Mouse (Mus musculus) midbrain, postnatal 0 days (tissue): ENCODE results near the gene Ranbp3. TPM values are rescaled to one million over a fixed set of nuclear protein-coding genes. Genes with fewer than 3 reads are reported as not detected.

Experiments
- ATAC-seq: fragments of 200-750 bp; cut with Nextera tagmentation; 2 replicates; pipeline ENCODE4 v1.8.0; 2017; ENCODE audit warnings: moderate number of reproducible peaks, mild to moderate bottlenecking, moderate TSS enrichment, moderate library complexity; ENCODE audit not compliant: low FRiP score
- DNase-seq: peaks from one replicate; pipeline ENCODE4 v3.0.0-alpha.2; 2015; ENCODE audit warnings: low spot score
- H3K27ac ChIP-seq: fragments of 300-500 bp; sonication (generic); 2 replicates; pipeline ENCODE4 v1.5.1; 2014; ENCODE audit warnings: low read depth, mild to moderate bottlenecking, low read length, mixed read lengths
- H3K27me3 ChIP-seq: fragments of 300-500 bp; sonication (generic); 2 replicates; pipeline ENCODE4 v1.6.1; 2014; ENCODE audit warnings: low read length, control low read depth, mixed read lengths; ENCODE audit not compliant: insufficient read depth
- H3K36me3 ChIP-seq: fragments of 300-500 bp; sonication (generic); 2 replicates; pipeline ENCODE4 v1.6.1; 2014; ENCODE audit warnings: low read length, control low read depth, mixed read lengths; ENCODE audit not compliant: insufficient read depth
- H3K4me1 ChIP-seq: fragments of 300-500 bp; sonication (generic); 2 replicates; pipeline ENCODE4 v1.6.1; 2014; ENCODE audit warnings: mild to moderate bottlenecking, control low read depth, antibody characterized with exemption, low read length, mixed read lengths; ENCODE audit not compliant: insufficient read depth
- H3K4me2 ChIP-seq: fragments of 300-500 bp; sonication (generic); 2 replicates; pipeline ENCODE4 v1.6.1; 2014; ENCODE audit warnings: low read depth, mild to moderate bottlenecking, low read length, mixed read lengths; ENCODE audit not compliant: poor library complexity, severe bottlenecking
- H3K4me3 ChIP-seq: fragments of 300-500 bp; sonication (generic); 2 replicates; pipeline ENCODE4 v1.5.1; 2014; ENCODE audit warnings: low read depth, mild to moderate bottlenecking, low read length, moderate library complexity
- H3K9ac ChIP-seq: fragments of 300-500 bp; sonication (generic); replicated peaks from 2 replicates; pipeline ENCODE4 v1.6.1; 2014; ENCODE audit warnings: mild to moderate bottlenecking, low read length, moderate library complexity, mixed read lengths; ENCODE audit not compliant: poor library complexity, severe bottlenecking
- H3K9me3 ChIP-seq: fragments of 300-500 bp; sonication (generic); 2 replicates; pipeline ENCODE4 v1.6.1; 2016; ENCODE audit warnings: low read length, control low read depth
- CTCF ChIP-seq: IDR thresholded peaks from 2 replicates; pipeline ENCODE4 v1.5.1; 2016; ENCODE audit warnings: antibody characterized with exemption, mild to moderate bottlenecking
- WGBS: fragments of 180-500 bp; shearing (Covaris S2); extraction: QIAGEN DNeasy Blood & Tissue Kit; methylation state at CpG from one replicate; pipeline ENCODE4 v1.1.7; 2014; 5-methylcytosine and 5-hydroxymethylcytosine counted together
- polyA plus RNA-seq: library from polyadenylated mRNA; unstranded; fragments of >200 nt; fragmentation: Nextera tagmentation; extraction: Ambion mirVana; gene quantifications from 2 replicates; pipeline ENCODE4 v1.2.1, GENCODE M21; 2015
- total RNA-seq: library from RNA; depleted of rRNA; stranded (reverse); fragments of >200 nt; gene quantifications from 2 replicates; pipeline ENCODE4 v1.2.3, GENCODE M21; 2014

The Ranbp3 gene
- total and polyA plus RNA-seq, 2 experiments from 2014 or later: 96.0 to 136 TPM

- peak overlapping the region; percentile 84 for H3K27ac ChIP-seq
- peak overlapping the region; percentile 62 for H3K4me2 ChIP-seq
- peak overlapping the region; percentile 60 for H3K4me3 ChIP-seq
- WGBS: 22% methylated on average over 22 of the region's 22 CpGs
- H3K36me3 ChIP-seq: peaks cover 15% of the 10 kb centered on the region
- no peaks in the 10 kb centered on the region for H3K27me3 ChIP-seq
- peaks cover 15% of the 10 kb centered on the region for H3K4me1 ChIP-seq
- ATAC-seq (no peak), DNase-seq (no peak)
- TF ChIP-seq CTCF: no peak
- H3K9me3 ChIP-seq: no peaks in the 10 kb centered on the region
- H3K9ac ChIP-seq: peak overlapping the region; percentile 67
These were observed 43.0 kb downstream of the Ranbp3 start for GRCm38 (mm10) chr17:56715914-56716654.

GRCm38 (mm10) chr17:56716655-56717362, 43.7 kb downstream of the Ranbp3 start:
- ATAC-seq: peak; percentile 94
- Histone ChIP-seq H3K4me3 (peak overlapping the region; percentile 60), H3K9ac (peak overlapping the region; percentile 67), H3K36me3 (peaks cover 14% of the 10 kb centered on the region), H3K9me3 (no peaks in the 10 kb centered on the region), H3K27ac (peak overlapping the region; percentile 84), H3K4me2 (peak overlapping the region; percentile 62), H3K4me1 (peaks cover 15% of the 10 kb centered on the region), H3K27me3 (no peaks in the 10 kb centered on the region)
- DNase-seq: peak; percentile 99
- under 1% methylated on average over 48 of the region's 55 CpGs for WGBS
- TF ChIP-seq CTCF: no peak; the same call in 1 of the 2 replicates

DNA sequence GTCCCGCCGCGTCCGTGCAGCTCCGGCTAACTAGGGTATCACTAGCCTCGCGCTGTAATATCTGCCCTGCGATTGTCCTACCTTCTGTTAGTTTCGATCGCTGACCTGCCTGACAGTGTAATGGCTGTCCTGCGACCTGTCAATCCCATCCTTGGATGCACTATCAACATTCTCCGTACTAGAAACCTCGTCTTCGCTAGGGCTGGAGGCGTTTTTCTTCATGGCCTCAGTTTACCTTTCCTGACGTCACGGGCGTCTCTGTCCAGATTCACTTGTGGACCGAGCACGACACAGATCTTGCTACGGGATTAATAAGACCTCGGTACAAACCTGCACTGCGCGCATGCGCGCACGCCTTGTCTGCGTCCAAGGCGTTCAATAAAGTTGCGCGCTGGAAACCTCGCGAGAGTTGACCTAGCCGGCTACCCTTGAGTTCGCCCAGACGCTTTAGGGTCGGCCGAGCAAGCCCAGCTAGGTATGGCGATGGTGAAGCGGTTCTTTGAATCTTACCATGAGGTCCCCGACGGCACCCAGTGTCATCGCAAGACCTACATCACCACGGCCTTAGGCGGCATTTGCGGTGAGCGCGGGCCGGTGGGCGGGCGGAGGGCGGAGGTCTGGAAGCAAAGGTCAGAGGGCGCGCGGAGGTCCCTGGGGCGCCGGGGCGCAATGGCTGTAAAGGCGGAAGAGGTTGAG, 44.4 kb downstream of the Ranbp3 start, which contains the start of the genes Ndufa11 and Vmac:
TSS of gene Ndufa11 (plus strand) at position 405 of the 696 bp plus-strand sequence.
TSS of gene Vmac (minus strand) at position 660 of the 696 bp plus-strand sequence.
- Histone ChIP-seq H3K9me3 (no peaks in the 10 kb centered on the region), H3K4me1 (peaks cover 15% of the 10 kb centered on the region), H3K27me3 (no peaks in the 10 kb centered on the region), H3K36me3 (peaks cover 14% of the 10 kb centered on the region), H3K4me2 (peak within 1 kb of the TSS; percentile 62), H3K4me3 (peak within 1 kb of the TSS; percentile 60), H3K27ac (peak within 1 kb of the TSS; percentile 84), H3K9ac (peak within 1 kb of the TSS; percentile 67)
- DNase-seq (peak; percentile 99), ATAC-seq (peak; percentile 83)
- no peak for TF ChIP-seq CTCF
- WGBS: under 1% methylated on average over 59 of the region's 59 CpGs

DNA sequence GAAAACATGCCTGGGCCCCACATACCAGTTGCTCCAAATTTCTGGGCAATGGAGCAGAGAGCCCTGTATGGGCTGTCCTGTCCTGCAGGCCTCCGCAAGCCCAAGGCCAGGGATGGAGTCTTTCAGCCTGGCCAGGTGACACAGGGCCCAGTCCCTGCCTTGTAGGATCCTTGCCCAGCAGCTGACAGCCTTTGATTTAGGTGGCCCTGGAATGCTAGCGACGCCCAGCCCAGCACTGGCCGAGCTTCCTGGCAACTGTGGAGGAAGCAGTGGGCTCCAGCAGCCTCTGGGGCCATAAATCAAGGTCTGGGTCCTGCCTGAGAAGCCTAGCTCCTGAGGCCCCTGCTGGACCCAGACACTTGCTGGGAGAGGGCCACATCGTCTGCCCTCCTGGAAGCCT, 49.3 kb downstream of the Ranbp3 start:
- no peak overlapping the region for H3K27ac ChIP-seq
- H3K27me3 ChIP-seq: no peaks in the 10 kb centered on the region
- DNase-seq (no peak), ATAC-seq (no peak)
- peaks cover 26% of the 10 kb centered on the region for H3K36me3 ChIP-seq
- no peak overlapping the region for H3K4me2 ChIP-seq
- H3K4me1 ChIP-seq: peaks cover 10% of the 10 kb centered on the region
- no peaks in the 10 kb centered on the region for H3K9me3 ChIP-seq
- 91% methylated on average over 5 of the region's 5 CpGs for WGBS
- no peak overlapping the region for H3K4me3 ChIP-seq
- no peak for TF ChIP-seq CTCF
- H3K9ac ChIP-seq: no peak overlapping the region

GRCm38 (mm10) chr17:56723419-56724161, 50.5 kb downstream of the Ranbp3 start:
- Histone ChIP-seq H3K27me3 (no peaks in the 10 kb centered on the region), H3K4me2 (no peak overlapping the region), H3K9ac (no peak overlapping the region), H3K9me3 (no peaks in the 10 kb centered on the region), H3K4me3 (no peak overlapping the region), H3K27ac (no peak overlapping the region), H3K36me3 (peaks cover 26% of the 10 kb centered on the region), H3K4me1 (peaks cover 8% of the 10 kb centered on the region)
- TF ChIP-seq CTCF: no peak; the same call in 1 of the 2 replicates
- ATAC-seq (no peak), DNase-seq (no peak)
- WGBS: 85% methylated on average over 11 of the region's 11 CpGs
